Mouse (Mus musculus) adrenal gland, postnatal 14 days (tissue): ENCODE measurements around the gene Atrnl1. TPM values are rescaled to one million over a fixed set of nuclear protein-coding genes. Genes with fewer than 3 reads are reported as not detected.
"Not testable (repeated sequence)": the region's sequence is repeated elsewhere in the genome, so short reads cannot be mapped to it uniquely, and the experiment has no call there.

Source experiments
- DNase-seq: peaks from one replicate; pipeline ENCODE4 v3.0.0; 2021; ENCODE audit warnings: mixed read lengths
- total RNA-seq: library from RNA; stranded (reverse); gene quantifications from 2 replicates; pipeline ENCODE4 v1.2.3, GENCODE M21; 2021

Gene Atrnl1
- total RNA-seq, 1 experiment from 2014 or later, result 29.0 TPM

DNA sequence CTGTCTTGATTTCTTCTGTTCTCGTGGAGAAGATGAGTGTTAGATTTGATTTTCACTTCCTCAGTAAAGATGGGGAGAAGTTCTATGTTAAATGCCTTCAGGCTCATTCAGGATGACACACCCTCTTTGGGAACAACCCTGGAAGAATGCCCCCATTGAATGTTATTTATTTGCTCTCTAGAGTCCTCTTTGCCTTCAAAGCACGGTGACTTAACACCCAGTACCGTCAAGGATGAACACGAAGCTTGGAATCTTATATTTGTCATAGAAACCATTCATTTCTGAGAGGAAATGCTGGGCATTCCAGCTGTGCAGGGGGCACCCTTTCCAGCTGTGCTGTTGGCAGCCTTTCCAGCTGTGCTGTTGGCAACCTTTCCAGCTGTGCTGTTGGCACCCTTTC, 212.6 kb downstream of the Atrnl1 start:
- no peak for DNase-seq

DNA sequence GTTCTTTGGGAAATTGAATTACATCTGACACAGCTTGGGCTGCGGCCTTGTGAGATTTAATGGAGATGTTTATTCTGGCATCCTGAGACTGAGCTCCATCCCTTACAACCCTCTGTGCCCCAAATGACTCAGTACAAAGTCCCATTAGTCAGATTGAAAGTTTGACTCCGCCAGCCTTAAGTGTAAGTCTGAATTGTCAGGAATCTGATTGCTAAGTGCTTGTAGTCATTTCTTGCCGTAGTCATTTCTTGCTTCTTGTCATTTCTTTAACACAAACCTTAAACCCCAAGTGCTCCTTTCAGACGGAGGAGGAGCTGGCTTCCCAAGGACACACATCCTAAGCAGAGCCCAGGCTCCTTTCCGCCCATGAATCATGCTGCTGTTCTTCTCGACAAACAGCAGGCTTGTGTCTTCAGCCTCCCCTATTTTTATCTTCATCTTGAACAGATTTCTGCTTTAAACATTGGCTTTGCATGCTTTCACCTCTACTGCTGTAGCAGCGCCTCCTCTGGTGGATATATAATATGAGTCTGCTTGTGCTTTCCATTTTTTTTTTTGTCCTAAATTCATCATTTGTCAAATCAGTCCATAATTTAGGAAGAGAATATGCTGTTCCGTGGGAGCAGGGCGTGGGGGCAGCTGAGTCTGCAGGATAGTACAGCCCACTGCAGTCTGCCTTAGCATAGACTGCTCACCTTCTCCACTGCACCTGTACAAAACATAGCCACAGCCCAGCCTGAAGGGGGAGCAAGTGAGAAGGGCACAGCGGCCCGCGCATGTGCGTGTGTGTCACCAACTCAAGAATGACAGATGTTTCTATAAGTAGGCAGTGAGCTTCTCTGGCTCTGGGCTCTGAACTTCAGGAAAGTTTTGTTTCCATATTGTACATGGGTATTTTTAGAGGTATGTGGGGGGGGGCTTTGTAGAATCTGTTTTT, 214.7 kb downstream of the Atrnl1 start:
- DNase-seq, result peak; percentile 17

DNA sequence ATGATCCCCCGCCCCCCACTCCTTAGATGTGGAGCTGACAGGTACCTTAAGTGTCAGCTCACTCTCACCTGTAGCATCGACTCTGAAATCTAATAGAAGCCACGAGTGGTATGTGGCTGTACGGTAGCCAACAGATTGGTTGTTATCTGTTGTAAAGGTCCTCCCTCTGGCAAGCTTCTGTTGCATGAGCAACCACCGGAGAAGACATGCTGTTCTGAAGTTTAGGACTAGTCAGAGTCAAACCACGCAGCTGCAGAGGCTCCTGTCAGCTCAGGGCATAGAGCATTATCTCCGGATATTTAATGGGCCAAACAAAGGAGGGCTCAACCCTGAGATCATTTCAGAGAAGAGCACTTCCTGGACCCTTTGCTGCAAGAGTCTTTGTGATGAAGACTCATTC, 222.2 kb downstream of the Atrnl1 start:
- no peak for DNase-seq

DNA sequence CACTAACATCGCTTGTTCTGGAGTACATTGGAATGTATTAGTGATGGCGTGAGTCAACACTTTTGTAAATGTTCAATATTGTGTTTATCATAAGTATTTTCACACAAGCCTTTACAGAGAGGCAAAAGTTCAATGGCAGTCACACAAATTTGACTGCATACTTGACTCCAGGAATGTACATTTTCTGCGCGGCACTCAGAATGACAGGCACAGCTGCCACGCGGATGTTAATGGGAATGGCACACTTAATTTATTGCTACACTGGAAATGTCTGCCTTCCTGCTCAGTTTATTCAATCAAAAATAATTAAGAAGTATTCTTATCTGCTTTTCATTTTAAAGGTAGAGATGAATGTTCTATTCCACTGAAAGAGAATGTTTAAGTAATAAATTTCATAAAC, 227.0 kb downstream of the Atrnl1 start:
- DNase-seq, result no peak

DNA sequence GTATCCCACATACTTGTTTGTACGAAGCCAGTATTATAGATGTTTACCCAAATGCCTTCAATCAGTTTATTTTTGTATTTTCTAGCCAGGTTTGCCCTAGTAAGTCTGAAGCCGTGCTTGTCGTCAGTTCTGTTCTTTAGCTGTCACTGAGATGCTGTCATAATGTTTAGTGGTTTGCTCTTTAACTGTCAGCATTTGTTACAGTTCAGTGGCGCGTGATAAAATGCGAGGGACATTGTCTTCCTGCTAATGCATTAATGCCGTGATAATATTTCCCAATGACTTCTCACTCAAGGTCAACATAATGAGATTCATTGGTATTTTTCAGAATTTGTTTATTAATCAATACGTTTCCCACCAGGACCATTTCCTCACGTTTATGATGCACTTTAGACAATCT, 227.7 kb downstream of the Atrnl1 start:
- no peak for DNase-seq

DNA sequence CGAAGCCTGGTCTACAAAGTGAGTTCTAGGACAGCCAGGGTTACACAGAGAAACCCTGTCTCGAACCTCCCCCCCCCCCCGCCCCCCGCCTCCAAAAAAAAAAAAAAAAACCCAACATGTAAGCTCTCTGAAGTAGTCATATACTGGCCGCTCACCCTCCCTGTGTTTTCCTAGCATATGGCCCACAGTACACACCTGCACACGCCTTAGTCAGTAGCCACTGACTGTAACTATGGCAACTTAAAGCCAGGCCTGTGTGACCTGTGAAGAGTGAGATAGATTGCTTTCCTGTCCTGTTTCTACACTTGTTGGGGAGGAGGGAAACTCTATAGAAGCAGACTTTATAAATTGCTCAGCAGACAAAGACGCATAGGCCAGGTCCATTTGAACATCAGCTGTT, 239.1 kb downstream of the Atrnl1 start:
- no peak for DNase-seq

DNA sequence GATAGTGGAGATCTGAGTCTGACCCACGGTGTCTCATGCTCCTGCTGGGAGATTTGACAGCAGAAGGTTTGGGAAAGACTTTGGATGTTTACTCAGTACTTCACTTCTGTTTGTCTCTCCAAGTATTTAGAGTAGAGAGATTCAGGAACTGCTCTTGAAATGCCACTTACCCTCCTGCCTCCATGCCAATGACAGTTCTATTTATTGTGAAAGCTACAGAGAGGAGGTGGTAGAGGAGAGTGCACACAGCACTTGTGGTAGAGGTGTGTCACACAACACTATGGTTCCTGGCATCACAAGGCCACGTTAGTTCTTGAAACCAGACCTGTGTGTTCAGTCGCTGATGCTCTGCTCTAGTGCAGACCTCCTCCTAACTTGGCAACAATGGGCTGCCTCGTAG, 257.5 kb downstream of the Atrnl1 start:
- DNase-seq, result no peak

DNA sequence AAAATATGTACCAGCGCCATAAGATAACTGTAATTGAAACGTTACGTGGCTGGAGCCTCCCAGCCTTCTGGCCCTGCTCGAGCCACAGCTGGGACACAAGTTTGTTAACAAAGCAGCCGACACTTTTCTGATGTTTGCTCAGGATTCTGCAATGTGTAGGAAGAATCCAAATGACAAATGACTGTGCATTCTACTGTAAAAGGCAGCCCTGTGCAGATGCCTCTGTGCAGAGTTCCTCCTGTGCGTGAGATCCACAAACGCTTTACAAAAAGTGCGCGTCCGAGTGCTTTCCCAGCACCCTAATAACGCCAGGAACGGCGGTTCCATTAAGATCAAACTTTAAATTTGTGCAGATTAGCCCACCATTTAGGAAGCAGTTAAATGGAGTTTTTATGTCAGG, 260.0 kb downstream of the Atrnl1 start:
- DNase-seq, result no peak

DNA sequence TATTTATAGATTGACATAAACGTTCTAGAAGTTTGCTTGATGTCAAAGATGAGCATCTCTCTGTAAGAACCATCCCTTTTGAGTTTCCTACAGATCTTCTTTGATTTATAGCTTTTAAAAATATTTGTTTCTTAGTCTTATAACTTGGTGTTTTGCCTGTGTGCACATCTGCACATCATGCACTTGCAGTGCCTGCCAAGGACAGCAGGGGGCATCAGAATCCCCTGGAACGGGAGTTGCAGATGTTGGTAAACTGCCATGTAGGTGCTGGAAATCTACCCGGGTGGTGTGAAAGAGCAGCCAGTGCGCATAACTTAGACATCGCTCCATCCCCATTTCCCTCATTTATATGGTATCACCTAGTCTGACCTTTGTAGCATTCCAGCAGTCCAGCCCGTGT, 265.2 kb downstream of the Atrnl1 start:
- DNase-seq, result peak; percentile 13

DNA sequence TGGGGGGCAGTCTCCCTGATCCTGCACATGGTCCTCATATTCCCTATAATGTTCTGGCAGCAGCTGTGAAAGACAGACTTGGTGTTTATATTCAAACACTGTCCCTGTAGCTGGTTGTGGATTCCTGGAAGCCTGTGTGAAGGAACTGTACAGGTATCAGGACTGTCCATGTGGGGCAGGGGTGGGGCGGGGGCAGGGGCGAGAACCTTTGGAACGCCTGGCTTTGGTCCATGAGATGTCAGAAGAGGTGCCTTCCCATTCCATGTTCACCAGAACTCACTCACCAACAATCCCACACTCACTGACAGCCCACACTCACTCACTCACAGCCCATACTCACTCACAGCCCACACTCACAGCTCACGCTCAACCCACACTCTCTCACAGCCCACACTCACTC, 266.5 kb downstream of the Atrnl1 start:
- no peak for DNase-seq

DNA sequence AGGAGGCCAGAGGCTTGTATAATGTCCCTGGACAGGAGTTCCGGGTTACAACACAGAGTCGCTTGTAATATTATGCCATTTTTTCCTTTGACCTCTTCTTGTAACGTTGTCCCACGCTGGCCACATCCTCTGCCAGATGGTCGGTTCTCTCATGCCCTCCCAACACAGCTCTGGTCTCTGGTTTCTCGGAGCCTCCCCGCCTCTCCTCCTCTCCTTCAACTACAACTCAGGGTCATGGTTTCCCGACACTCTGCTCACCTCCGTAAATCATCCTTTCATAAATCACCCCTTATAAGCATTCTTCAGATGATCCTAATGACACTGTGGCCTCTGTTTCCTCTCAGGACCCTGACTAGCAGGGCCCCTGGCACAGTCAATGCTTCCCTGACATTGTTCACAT, 267.7 kb downstream of the Atrnl1 start:
- DNase-seq, result no peak

DNA sequence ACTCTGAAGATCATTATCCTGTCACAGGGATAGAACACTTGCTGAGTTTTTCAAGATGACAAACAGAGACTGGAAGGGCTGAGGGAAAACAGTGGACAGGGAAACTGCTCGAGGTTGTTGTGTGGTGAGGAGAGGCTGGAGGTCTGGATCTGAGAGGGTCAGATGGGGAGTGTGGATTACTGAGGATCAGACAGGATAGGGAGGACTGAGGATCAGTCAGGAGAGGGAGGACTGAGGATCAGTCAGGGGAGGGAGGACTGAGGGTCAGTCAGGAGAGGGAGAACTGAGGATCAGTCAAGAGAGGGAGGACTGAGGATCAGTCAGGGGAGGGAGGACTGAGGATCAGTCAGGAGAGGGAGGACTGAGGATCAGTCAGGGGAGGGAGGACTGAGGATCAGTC, 269.0 kb downstream of the Atrnl1 start:
- not testable (repeated sequence) for DNase-seq

DNA sequence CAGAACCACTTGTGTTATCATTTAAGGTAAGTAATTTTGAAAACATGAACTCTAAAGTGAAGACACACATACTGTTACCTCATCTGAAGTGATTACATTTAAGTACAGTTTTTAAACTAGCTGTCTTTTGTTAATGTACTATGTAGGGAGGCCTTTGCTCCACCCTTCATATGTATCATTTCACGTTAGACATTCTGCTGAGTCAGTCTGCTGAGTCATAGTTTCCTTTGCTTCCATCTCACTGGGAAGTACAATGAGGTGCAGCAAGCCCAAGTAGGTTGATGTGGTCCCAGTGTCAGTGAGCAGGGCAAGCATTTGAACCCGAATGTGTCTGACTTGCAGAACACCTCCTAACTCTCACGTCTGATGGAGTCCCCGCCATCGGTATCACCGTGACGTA, 271.1 kb downstream of the Atrnl1 start:
- no peak for DNase-seq

DNA sequence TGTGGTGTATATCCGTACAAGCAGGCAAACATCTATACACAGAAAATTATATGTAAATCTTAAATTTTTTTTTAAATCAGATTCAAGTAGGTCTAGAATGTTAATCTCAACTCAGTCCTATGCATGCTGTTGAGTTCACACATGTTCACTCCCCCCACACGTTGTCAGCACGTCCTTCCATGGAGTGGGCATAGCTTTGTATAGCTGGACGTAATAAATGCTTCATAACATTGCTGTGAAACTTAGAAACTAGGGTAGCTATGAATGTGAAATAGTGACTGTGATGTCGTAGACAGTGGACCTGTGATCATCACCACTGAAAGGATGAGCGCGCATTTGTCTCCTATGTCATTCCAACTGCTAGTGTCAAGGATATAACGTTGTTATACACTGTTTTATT, 278.0 kb downstream of the Atrnl1 start:
- no peak for DNase-seq

DNA sequence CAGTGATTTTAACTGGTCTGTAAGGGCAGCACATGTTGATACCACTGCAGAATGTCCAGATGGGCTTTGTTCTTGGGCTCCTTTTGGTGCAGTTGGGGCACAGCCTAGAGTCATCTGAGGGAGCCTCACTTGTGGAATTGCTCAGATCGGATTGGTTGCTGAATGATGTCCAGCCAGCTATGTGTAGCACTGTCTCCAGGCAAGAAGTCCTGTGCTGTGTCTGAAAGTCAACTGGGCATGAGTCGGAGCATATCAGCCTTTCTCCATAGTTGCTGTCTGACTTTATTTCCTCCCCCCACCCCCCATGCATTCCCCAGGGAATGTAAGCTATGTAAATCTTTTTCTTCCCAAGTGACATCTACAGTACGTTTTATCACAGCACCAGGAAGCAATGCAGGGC, 278.9 kb downstream of the Atrnl1 start:
- no peak for DNase-seq

DNA sequence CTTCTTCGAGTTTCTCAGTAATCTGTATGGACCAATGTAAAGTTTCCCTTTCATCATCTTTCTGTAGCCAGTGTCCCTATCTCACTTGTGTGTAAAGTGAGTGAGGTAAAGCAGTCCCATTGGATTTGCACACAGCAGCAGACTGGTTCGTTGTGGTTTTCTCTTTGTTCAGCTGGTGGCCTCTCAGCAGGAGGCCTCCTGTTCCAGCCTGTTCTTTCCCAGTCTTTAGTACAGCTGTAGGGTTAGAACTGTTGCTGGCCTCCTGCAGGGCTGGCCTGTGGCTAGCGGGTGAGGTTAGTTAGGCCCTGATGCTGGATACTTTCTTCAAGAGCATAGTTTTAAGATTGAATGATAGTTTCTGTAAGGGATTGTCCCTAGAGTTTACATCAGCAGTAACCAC, 280.1 kb downstream of the Atrnl1 start:
- DNase-seq, result no peak

DNA sequence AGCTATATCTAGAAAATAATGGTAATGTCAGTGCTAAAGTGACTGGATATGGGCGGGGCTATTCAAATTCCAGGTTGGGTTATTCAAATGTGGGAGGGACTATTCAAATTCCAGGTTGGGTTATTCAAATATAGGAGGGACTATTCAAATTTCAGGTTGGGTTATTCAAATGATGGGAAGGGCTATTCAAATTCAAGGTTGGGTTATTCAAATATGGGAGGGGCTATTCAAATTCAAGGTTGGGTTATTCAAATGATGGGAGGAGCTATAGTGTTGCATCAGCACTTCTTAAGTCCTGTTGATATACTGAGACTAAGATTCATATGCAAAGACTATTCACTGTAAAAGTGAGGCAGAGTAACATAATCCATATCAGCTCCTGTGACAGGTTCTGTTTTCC, 283.4 kb downstream of the Atrnl1 start:
- DNase-seq, result no peak

DNA sequence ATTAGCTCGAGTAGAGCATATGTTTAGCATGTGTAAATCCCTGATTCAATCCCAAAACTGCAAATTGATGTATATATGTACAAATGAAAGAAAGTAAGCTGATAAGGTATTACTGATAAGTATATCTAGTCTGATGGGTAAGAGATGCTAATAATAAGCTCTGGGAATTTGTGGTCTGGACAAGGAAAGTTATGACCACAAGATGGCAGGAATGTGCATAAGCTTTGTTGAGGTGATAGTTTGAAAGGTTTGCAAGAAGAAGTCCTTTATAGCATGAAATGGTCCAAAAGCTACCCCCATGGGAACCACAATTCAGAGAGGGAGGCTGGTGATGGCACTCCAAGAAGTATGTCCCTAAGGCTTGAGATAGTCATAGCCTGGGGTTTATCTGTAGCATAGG, 289.2 kb downstream of the Atrnl1 start:
- no peak for DNase-seq

DNA sequence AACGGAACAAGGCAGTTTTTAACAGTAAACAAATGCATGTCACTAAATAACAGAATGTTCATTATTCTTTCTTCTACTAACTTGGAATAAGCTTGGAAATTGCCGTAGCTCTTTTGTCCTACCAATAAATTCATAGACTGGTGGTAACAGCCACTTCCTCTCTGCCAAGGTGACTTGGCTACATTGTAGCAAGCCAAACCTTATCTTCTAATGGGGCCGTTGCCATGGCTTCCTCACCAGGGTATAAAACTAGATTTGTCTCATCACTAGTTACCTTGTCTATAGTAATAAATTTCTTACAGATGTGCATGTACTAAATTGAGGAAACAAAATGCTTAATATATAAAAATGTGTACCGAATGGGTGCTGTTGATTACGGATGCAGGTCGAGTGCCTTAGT, 298.6 kb downstream of the Atrnl1 start:
- no peak for DNase-seq

DNA sequence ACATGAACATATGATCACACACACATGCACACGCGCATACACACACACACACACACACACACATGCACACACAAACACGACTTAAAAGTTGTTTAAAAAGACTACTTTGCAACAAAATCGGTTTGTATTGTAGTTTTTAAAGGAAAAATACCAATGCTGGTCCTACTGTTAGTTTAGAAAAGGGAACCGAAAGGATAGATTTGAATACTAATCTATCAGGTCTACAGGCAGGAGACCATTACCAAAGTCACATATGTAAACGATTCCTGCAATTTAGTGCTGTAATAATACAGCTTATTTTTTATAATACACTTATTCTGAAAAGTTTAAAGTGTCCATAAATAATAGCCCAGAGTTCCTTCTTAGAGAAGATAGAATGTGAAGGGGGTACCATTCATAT, 299.8 kb downstream of the Atrnl1 start:
- no peak for DNase-seq

DNA sequence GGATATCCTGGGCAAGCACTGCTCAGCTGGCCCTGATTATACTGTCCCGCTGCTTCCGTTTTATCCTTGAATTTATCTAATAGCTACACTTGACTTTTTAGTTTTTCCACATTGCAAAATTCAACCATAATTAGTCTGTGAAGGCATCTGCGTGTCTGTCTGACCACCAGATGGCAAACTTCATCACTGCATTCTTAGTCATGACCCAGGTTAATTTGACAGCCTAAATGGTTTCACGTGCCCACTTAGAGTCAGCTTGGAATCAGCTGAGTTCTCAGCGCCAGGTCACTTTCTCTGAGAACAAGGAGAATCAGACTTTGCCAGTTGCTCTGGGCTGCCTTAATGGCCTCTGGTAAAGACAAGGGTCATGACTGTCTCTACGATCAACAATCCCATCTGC, 305.5 kb downstream of the Atrnl1 start:
- DNase-seq, result no peak

DNA sequence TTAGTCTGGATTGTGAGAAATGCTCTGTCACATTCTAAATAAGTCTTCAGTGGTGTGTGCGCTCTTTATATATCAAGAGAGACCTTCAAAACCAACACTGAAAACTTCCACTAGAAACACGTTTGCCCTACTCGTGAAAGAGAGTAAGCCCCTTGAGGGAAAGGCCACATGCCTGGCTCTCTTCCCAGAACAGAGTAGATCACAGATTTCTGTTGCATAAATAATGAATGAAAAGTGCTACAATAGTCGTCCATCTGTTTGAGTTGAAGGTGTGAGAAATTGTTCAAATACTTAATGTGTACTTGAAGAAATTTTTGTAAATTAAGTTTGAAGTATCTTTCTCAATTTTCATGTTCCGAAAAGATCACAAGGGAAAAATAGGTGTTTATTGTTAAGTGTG, 312.2 kb downstream of the Atrnl1 start:
- no peak for DNase-seq

DNA sequence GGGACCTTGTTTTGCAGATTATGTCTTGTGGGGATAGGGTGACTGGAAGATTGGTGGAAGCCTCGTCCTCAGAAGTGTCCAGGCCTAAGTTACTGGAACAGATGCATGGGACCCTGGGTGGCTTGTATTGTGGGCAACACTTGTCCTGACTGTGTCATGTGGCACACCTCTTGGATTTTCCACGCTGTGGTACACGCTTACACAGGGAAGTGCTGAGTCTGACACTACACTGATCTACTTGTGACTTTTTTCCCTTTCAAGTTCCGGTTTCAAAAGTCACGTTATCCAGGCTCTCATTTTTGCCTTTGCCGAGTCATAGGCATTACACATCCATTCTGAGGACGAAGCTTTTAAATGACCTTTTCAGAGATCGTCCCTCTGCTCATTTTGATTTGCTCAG, 314.0 kb downstream of the Atrnl1 start:
- DNase-seq, result no peak

DNA sequence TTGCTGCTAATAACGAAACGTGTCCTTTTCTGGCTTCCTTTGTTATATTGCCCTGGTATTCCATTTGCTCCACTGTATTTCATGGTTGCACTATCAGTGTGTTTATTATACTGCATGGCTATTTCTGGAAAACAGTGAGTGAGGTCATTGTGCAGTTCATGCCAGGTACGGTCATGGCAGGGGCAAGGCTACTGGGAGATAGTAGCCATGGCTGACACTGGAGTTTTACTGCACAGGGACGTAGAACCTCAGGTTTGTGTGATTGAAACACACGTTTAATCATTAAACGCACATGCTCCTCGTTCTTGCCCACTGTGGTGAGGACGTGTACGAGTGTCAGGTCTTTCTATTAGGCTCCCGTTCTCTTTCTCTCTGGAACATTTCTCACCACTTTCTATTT, 314.8 kb downstream of the Atrnl1 start:
- DNase-seq, result no peak
